Mouse (Mus musculus) layer of hippocampus, adult 11-12 months (tissue): Measurements from ENCODE around the gene Clcf1.

Experiments used
- DNase-seq: peaks from one replicate; pipeline ENCODE4 v3.0.0; 2022; ENCODE audit warnings: low spot score

Clcf1 gene

GRCm38 (mm10) chr19:4193129-4193528 lies 20.9 kb upstream of the Clcf1 start:
- no peak for DNase-seq

GRCm38 (mm10) chr19:4194021-4194724 lies 19.9 kb upstream of the Clcf1 start:
- DNase-seq: no peak

GRCm38 (mm10) chr19:4194776-4195650 lies 19.0 kb upstream of the Clcf1 start:
- DNase-seq: no peak

- no peak for DNase-seq
These were observed 18.0 kb upstream of the Clcf1 start for GRCm38 (mm10) chr19:4196048-4196447.

GRCm38 (mm10) chr19:4196548-4196947 lies 17.5 kb upstream of the Clcf1 start:
- no peak for DNase-seq

- DNase-seq: no peak
These were observed 16.9 kb upstream of the Clcf1 start for GRCm38 (mm10) chr19:4197180-4197579.

GRCm38 (mm10) chr19:4201291-4201909 lies 12.6 kb upstream of the Clcf1 start, which contains the start of gene Rad9a:
Gene Rad9a (minus strand): TSS chr19:4201662.
- DNase-seq: peak; percentile 98

- DNase-seq: no peak
These were observed 11.9 kb upstream of the Clcf1 start for GRCm38 (mm10) chr19:4202149-4202548.

GRCm38 (mm10) chr19:4203148-4203547 lies 10.9 kb upstream of the Clcf1 start:
- DNase-seq: no peak

- no peak for DNase-seq
These were observed 10.3 kb upstream of the Clcf1 start for GRCm38 (mm10) chr19:4203604-4204326.

- DNase-seq: no peak
These were observed 9.1 kb upstream of the Clcf1 start for GRCm38 (mm10) chr19:4204889-4205288.

GRCm38 (mm10) chr19:4206971-4207370 lies 7.1 kb upstream of the Clcf1 start:
- peak; percentile 81 for DNase-seq

GRCm38 (mm10) chr19:4208563-4208962 lies 5.5 kb upstream of the Clcf1 start:
- DNase-seq: no peak

- no peak for DNase-seq
These were observed 2.0 kb upstream of the Clcf1 start for GRCm38 (mm10) chr19:4211891-4212588.

GRCm38 (mm10) chr19:4213524-4213974 lies 489 bp upstream of the Clcf1 start:
- no peak for DNase-seq

GRCm38 (mm10) chr19:4214771-4215450 lies 873 bp downstream of the Clcf1 start:
- DNase-seq: no peak

- DNase-seq: no peak
These were observed 1.4 kb downstream of the Clcf1 start for GRCm38 (mm10) chr19:4215451-4215840.

GRCm38 (mm10) chr19:4216041-4216685 lies 2.1 kb downstream of the Clcf1 start:
- DNase-seq: no peak

GRCm38 (mm10) chr19:4217140-4217539 lies 3.1 kb downstream of the Clcf1 start:
- DNase-seq: no peak

- no peak for DNase-seq
These were observed 3.8 kb downstream of the Clcf1 start for GRCm38 (mm10) chr19:4217855-4218254.
